14 mouse cellular contexts compared by ENCODE assay signal in genomic region chr5:13477653-13478052, GRCm38 (mm10).
A peak's percentile ranks its signal among the peaks of the same experiment; 100 is the strongest.
DNase-seq lines count a peak whose midpoint lies in the region; ATAC-seq and TF ChIP-seq lines count a peak whose summit lies in the region.
"Had no signal": no experiment of that assay in that cellular context is flagged by ENCODE, and none has a peak within 500 bp of the region (broad histone marks: within the 10 kb centered on the region; RNA-seq: fewer than 3 reads in every experiment).

No protein-coding gene starts in this region.

- no peak overlapping the region for H3K4me2 ChIP-seq in intestine, embryonic 15.5 days (replicated peaks)
- no peak overlapping the region for H3K4me2 ChIP-seq in midbrain, embryonic 13.5 days (replicated peaks)
- H3K4me2 ChIP-seq: heart, embryonic 12.5 days; midbrain, embryonic 15.5 days had no signal

- no peak for TF ChIP-seq CTCF in left cerebral cortex, adult 2 months (IDR thresholded peaks at IDR 0.05)

- H3K27ac ChIP-seq in left cerebral cortex, adult 2 months, result no peak overlapping the region
- no peak overlapping the region for H3K27ac ChIP-seq in intestine, embryonic 15.5 days
- no peak overlapping the region for H3K27ac ChIP-seq in midbrain, embryonic 13.5 days
- H3K27ac ChIP-seq: midbrain, embryonic 15.5 days had no signal

- intact Hi-C loops in left cerebral cortex, postnatal 14 days (cut with DNase I), result no loop called here
- intact Hi-C loops in left cerebral cortex, adult 2 months (cut with DNase I), result no loop called here

- no peaks in the 10 kb centered on the region for H3K36me3 ChIP-seq in intestine, embryonic 15.5 days
- no peaks in the 10 kb centered on the region for H3K36me3 ChIP-seq in midbrain, embryonic 13.5 days
- H3K36me3 ChIP-seq: midbrain, embryonic 15.5 days had no signal

- peak; percentile 21 for DNase-seq in adrenal gland, postnatal 14 days
- DNase-seq in adrenal gland, postnatal 25 days, result no peak
- DNase-seq in left cerebral cortex, postnatal 14 days (ENCODE audit: low spot score in 2 of 2), result peak; percentile 12 to 13
- DNase-seq in left cerebral cortex, adult 2 months (ENCODE audit: extremely low spot score in 1 of 2, low spot score in 2 of 2), result no peak
- peak; percentile 99 for DNase-seq in 3T3-L1 (ENCODE audit: low read depth, low spot score)
- DNase-seq: embryo, embryonic 11 days; liver, postnatal 0 days; thymus, postnatal 25 days had no signal

- H3K4me3 ChIP-seq in left cerebral cortex, adult 2 months, result no peak overlapping the region
- H3K4me3 ChIP-seq in intestine, embryonic 15.5 days (replicated peaks), result no peak overlapping the region
- H3K4me3 ChIP-seq in midbrain, embryonic 13.5 days (replicated peaks), result no peak overlapping the region
- H3K4me3 ChIP-seq: heart, embryonic 12.5 days; midbrain, embryonic 15.5 days had no signal

- no peaks in the 10 kb centered on the region for H3K4me1 ChIP-seq in intestine, embryonic 15.5 days (replicated peaks)
- no peaks in the 10 kb centered on the region for H3K4me1 ChIP-seq in midbrain, embryonic 13.5 days (replicated peaks)
- H3K4me1 ChIP-seq: midbrain, embryonic 15.5 days had no signal

- 41% methylated on average over 1 of the region's 1 CpGs for WGBS in intestine, embryonic 15.5 days
- WGBS in midbrain, embryonic 13.5 days, result 77% methylated on average over 1 of the region's 1 CpGs

- peak; percentile 62 for ATAC-seq in intestine, embryonic 15.5 days
- no peak for ATAC-seq in megakaryocyte progenitor cell, adult 5-6 weeks (replicated peaks; ENCODE audit: poor library complexity)
- no peak for ATAC-seq in midbrain, embryonic 13.5 days
- ATAC-seq: inflammation-experienced regulatory T-cells, adult 6 months; liver, postnatal 0 days; midbrain, embryonic 15.5 days had no signal

- H3K9me3 ChIP-seq in intestine, embryonic 15.5 days, result no peaks in the 10 kb centered on the region
- H3K9me3 ChIP-seq in midbrain, embryonic 13.5 days, result no peaks in the 10 kb centered on the region
- H3K9me3 ChIP-seq: heart, embryonic 12.5 days; midbrain, embryonic 15.5 days had no signal

- H3K9ac ChIP-seq in intestine, embryonic 15.5 days, result no peak overlapping the region
- no peak overlapping the region for H3K9ac ChIP-seq in midbrain, embryonic 13.5 days (replicated peaks)
- H3K9ac ChIP-seq: heart, embryonic 12.5 days; liver, postnatal 0 days; midbrain, embryonic 15.5 days had no signal

- no peaks in the 10 kb centered on the region for H3K27me3 ChIP-seq in intestine, embryonic 15.5 days (replicated peaks)
- H3K27me3 ChIP-seq in midbrain, embryonic 13.5 days, result no peaks in the 10 kb centered on the region
- H3K27me3 ChIP-seq: heart, embryonic 12.5 days; midbrain, embryonic 15.5 days had no signal

Comparison
In these comparisons a context has a peak if more than half of its experiments do, and no peak if none do; other contexts are left out.
1. DNase-seq: peak in adrenal gland, postnatal 14 days (single experiment), left cerebral cortex, postnatal 14 days (2 of 2) and 3T3-L1 (single experiment); none in adrenal gland, postnatal 25 days (single experiment) and left cerebral cortex, adult 2 months (0 of 2).